Mouse (Mus musculus) lung, embryonic 14.5 days (tissue): ENCODE measurements at regions not wholly inside any gene's neighbourhood (a gene's known extent, or its start where the extent isn't known, plus 50 kb on each side); places are given as distances from the start of the nearest gene placed in this dataset.

Experiments used
- ATAC-seq: fragments of 200-750 bp; cut with Nextera tagmentation; 2 replicates; pipeline ENCODE4 v1.8.0; 2017; ENCODE audit warnings: mild to moderate bottlenecking, moderate TSS enrichment, moderate library complexity; ENCODE audit not compliant: insufficient read depth
- DNase-seq: peaks from one replicate; pipeline ENCODE4 v3.0.0-alpha.2; 2015
- H3K27ac ChIP-seq: fragments of 300-500 bp; sonication (generic); 2 replicates; pipeline ENCODE4 v1.5.1; 2014; ENCODE audit warnings: low read depth, mild to moderate bottlenecking, moderate library complexity
- H3K27me3 ChIP-seq: fragments of 300-500 bp; sonication (generic); 2 replicates; pipeline ENCODE4 v1.6.1; 2014; ENCODE audit warnings: low read length, control low read depth; ENCODE audit not compliant: insufficient read depth
- H3K36me3 ChIP-seq: fragments of 300-500 bp; sonication (generic); 2 replicates; pipeline ENCODE4 v1.6.1; 2014; ENCODE audit warnings: control low read depth; ENCODE audit not compliant: insufficient read depth
- H3K4me1 ChIP-seq: fragments of 300-500 bp; sonication (generic); 2 replicates; pipeline ENCODE4 v1.6.1; 2014; ENCODE audit warnings: antibody characterized with exemption, control low read depth; ENCODE audit not compliant: insufficient read depth
- H3K4me2 ChIP-seq: fragments of 300-500 bp; sonication (generic); 2 replicates; pipeline ENCODE4 v1.6.1; 2014; ENCODE audit warnings: mild to moderate bottlenecking
- H3K4me3 ChIP-seq: fragments of 300-500 bp; sonication (generic); 2 replicates; pipeline ENCODE4 v1.5.1; 2014; ENCODE audit warnings: low read depth, low read length
- H3K9ac ChIP-seq: fragments of 300-500 bp; sonication (generic); 2 replicates; pipeline ENCODE4 v1.6.1; 2014
- H3K9me3 ChIP-seq: fragments of 300-500 bp; sonication (generic); 2 replicates; pipeline ENCODE4 v1.6.1; 2016; ENCODE audit warnings: low read depth, low read length, control low read depth
- CTCF ChIP-seq: IDR thresholded peaks from 2 replicates; pipeline ENCODE4 v1.5.1; 2016; ENCODE audit warnings: antibody characterized with exemption, low read depth
- WGBS: fragments of 180-500 bp; shearing (Covaris S2); extraction: QIAGEN DNeasy Blood & Tissue Kit; methylation state at CpG from one replicate; pipeline ENCODE4 v1.1.7; 2014; 5-methylcytosine and 5-hydroxymethylcytosine counted together

DNA sequence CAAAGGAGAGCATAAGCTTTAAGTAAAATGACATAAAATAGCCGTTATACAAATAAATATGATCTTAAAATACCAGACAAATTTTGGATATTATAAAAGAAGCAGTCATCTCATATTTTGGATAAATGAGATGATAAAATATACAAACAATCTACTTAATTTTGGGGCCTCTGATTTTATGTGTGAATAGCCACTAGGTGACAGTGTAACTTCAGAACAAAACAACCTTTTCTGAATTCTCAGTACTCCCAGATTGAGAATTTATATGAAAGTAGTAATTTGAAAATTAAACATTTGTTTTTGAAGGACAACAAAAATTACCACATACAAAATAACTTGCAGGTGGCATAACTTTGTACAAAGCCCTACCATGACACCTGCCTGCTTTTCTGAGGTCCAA is 216.8 kb downstream of the Cox7c start:
- no peaks in the 10 kb centered on the region for H3K9me3 ChIP-seq
- no peak overlapping the region for H3K4me2 ChIP-seq
- TF ChIP-seq CTCF: peak; percentile 55
- no peak overlapping the region for H3K9ac ChIP-seq
- H3K4me1 ChIP-seq: no peaks in the 10 kb centered on the region
- H3K27me3 ChIP-seq: no peaks in the 10 kb centered on the region
- H3K27ac ChIP-seq: no peak overlapping the region
- ATAC-seq (no peak), DNase-seq (peak; percentile 37)
- H3K36me3 ChIP-seq: no peaks in the 10 kb centered on the region
- 72% methylated on average over 1 of the region's 1 CpGs for WGBS
- no peak overlapping the region for H3K4me3 ChIP-seq
